Mouse (Mus musculus): ENCODE measurements around the gene Osbpl2.

The Osbpl2 gene

GRCm38 (mm10) chr2:180105441-180106190 lies 13.5 kb upstream of the Osbpl2 start:
- no peak for DNase-seq

GRCm38 (mm10) chr2:180107081-180107480 lies 12.0 kb upstream of the Osbpl2 start:
- DNase-seq = peak; percentile 49

GRCm38 (mm10) chr2:180108285-180108684 lies 10.8 kb upstream of the Osbpl2 start:
- no peak for DNase-seq

- peak; percentile 89 for DNase-seq
These were observed 4.9 kb upstream of the Osbpl2 start for GRCm38 (mm10) chr2:180113909-180114890.

- peak; percentile 91 for DNase-seq
These were observed 3.8 kb upstream of the Osbpl2 start for GRCm38 (mm10) chr2:180115279-180115678.

- peak; percentile 65 for DNase-seq
These were observed 3.0 kb upstream of the Osbpl2 start for GRCm38 (mm10) chr2:180116081-180116493.

- DNase-seq = peak; percentile 83
These were observed 2.2 kb upstream of the Osbpl2 start for GRCm38 (mm10) chr2:180116741-180117484.

GRCm38 (mm10) chr2:180117485-180118194 lies 1.5 kb upstream of the Osbpl2 start:
- peak; percentile 38 for DNase-seq

GRCm38 (mm10) chr2:180119439-180120291 lies 559 bp downstream of the Osbpl2 start:
- peak; percentile 20 for DNase-seq

GRCm38 (mm10) chr2:180120292-180120761 lies 1.2 kb downstream of the Osbpl2 start:
- peak; percentile 39 for DNase-seq

GRCm38 (mm10) chr2:180124192-180124591 lies 5.1 kb downstream of the Osbpl2 start:
- no peak for DNase-seq

- DNase-seq = peak; percentile 53
These were observed 7.1 kb downstream of the Osbpl2 start for GRCm38 (mm10) chr2:180126195-180126594.

GRCm38 (mm10) chr2:180127675-180128074 lies 8.6 kb downstream of the Osbpl2 start:
- DNase-seq = peak; percentile 30

- DNase-seq = no peak
These were observed 14.1 kb downstream of the Osbpl2 start for GRCm38 (mm10) chr2:180133231-180133630.

- DNase-seq = no peak
These were observed 14.8 kb downstream of the Osbpl2 start for GRCm38 (mm10) chr2:180133911-180134310.

GRCm38 (mm10) chr2:180135414-180135813 lies 16.3 kb downstream of the Osbpl2 start:
- no peak for DNase-seq

- no peak for DNase-seq
These were observed 27.0 kb downstream of the Osbpl2 start for GRCm38 (mm10) chr2:180146091-180146490.

- DNase-seq = no peak
These were observed 28.3 kb downstream of the Osbpl2 start for GRCm38 (mm10) chr2:180147379-180147778.

- no peak for DNase-seq
These were observed 29.4 kb downstream of the Osbpl2 start for GRCm38 (mm10) chr2:180148551-180148950.

- DNase-seq = no peak
These were observed 35.7 kb downstream of the Osbpl2 start for GRCm38 (mm10) chr2:180154796-180155195.

GRCm38 (mm10) chr2:180158627-180159026 lies 39.5 kb downstream of the Osbpl2 start:
- DNase-seq = no peak
